Mouse (Mus musculus) erythroid progenitor cell, adult 5-6 weeks (primary cell): ENCODE measurements around the gene Brca1. TPM values are rescaled to one million over a fixed set of nuclear protein-coding genes. Genes with fewer than 3 reads are reported as not detected.
A peak's percentile ranks its signal among the peaks of the same experiment; 100 is the strongest.
"Not testable (repeated sequence)": the region's sequence is repeated elsewhere in the genome, so short reads cannot be mapped to it uniquely, and the experiment has no call there.

Experiments
- ATAC-seq: replicated peaks from 2 replicates; pipeline ENCODE4 v1.8.0; 2016; ENCODE audit warnings: moderate number of reproducible peaks, mild to moderate bottlenecking, moderate TSS enrichment, inconsistent platforms; ENCODE audit not compliant: poor library complexity, low FRiP score, severe bottlenecking
- total RNA-seq, 2 experiments: library from RNA; stranded (forward) in 1 of 2; stranded (reverse) in 1 of 2; fragments of 150-400 nt in 1 of 2; fragments of 186-747, 209-891 nt in 1 of 2; gene quantifications; 2 replicates each; pipeline versions ENCODE4 v1.2.3 to v1.2.4; 2015 to 2017; ENCODE audit warnings: low replicate concordance in 2 of 2

Brca1 gene
- total RNA-seq, 2 experiments from 2014 or later = 137 to 153 TPM

GRCm38 (mm10) chr11:101473686-101474085 is 78.1 kb downstream of the Brca1 start:
- ATAC-seq = not testable (repeated sequence)

- no peak for ATAC-seq
Measured at GRCm38 (mm10) chr11:101472336-101472735, 79.4 kb downstream of the Brca1 start.

- ATAC-seq = no peak
Measured at GRCm38 (mm10) chr11:101471926-101472325, 79.8 kb downstream of the Brca1 start.

- no peak for ATAC-seq
Measured at GRCm38 (mm10) chr11:101470206-101470605, 81.5 kb downstream of the Brca1 start.

- ATAC-seq = no peak
Measured at GRCm38 (mm10) chr11:101469155-101469554, 82.6 kb downstream of the Brca1 start.

GRCm38 (mm10) chr11:101468731-101469130 is 83.0 kb downstream of the Brca1 start:
- ATAC-seq = no peak

DNA sequence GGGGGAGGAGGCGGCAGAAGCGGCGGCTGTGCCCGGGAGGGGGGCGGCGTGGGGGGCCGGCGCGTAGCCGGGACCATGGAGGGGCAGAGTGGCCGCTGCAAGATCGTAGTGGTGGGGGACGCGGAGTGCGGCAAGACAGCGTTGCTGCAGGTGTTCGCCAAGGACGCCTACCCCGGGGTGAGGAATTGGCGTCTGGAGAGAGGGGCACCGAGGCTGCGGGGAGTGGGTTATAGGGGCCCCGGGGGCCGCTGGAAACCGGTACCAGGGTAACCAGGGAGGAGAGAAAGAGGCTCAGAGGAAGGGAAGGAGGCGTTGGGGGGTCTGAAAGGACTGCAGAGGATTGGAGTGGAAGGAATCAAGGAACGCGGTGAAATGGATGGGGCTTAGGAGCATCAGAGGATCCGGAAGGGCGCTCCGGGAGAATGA is 83.5 kb downstream of the Brca1 start:
- ATAC-seq = no peak

GRCm38 (mm10) chr11:101467477-101468262 is 84.1 kb downstream of the Brca1 start:
- no peak for ATAC-seq

GRCm38 (mm10) chr11:101466552-101466950 is 85.2 kb downstream of the Brca1 start:
- not testable (repeated sequence) for ATAC-seq

- peak; percentile 66 for ATAC-seq
Measured at GRCm38 (mm10) chr11:101465869-101466551, 85.7 kb downstream of the Brca1 start, which contains the start of gene Vat1. Vat1 (minus strand) TSS chr11:101466230.

GRCm38 (mm10) chr11:101465101-101465868 is 86.5 kb downstream of the Brca1 start:
- no peak for ATAC-seq

DNA sequence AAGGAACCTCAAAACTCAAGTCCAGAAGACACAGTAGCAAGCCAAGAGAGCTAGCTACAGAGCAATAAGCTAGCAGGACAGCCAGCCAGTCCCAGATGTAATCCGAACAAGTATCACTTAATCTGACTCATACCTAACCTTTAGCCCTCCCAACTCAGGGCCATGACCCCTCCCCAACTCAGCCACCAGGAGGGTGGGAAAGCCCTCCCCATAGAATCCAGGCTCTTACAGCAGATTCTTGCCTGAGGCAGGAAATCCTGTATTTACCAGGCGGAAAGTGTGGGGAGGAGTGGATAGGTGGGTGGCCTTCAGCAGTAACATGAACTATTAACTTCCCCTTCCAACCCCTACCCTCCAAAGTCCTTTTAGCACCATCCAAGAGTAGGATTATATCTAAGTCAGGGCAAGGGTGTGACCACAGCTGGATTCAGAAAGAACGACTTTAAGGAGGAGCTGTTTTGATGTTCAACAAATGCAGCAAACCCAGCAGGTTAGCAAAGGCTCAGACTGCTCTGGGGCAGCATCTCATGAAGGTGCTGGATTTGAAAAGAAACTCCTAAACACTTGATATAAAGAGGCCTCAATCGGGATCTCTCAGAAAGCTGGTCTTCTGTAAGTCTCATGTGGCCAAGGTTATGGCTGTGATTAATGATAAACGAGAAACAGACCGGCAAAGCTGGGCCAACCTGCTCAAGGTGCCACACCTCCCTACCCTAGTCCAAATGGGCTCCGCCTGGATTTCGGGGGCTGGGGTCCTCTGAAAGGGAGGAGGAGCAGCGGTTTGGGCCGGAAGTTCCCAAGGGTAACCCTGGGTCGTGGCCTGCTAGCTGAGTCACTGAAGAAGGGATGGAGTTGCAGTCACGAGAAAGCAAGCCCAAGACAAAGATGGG is 87.3 kb downstream of the Brca1 start, which contains the start of gene Rnd2:
Gene Rnd2 (plus strand): TSS at position 789 of the 890 bp plus-strand sequence.
- ATAC-seq = no peak

DNA sequence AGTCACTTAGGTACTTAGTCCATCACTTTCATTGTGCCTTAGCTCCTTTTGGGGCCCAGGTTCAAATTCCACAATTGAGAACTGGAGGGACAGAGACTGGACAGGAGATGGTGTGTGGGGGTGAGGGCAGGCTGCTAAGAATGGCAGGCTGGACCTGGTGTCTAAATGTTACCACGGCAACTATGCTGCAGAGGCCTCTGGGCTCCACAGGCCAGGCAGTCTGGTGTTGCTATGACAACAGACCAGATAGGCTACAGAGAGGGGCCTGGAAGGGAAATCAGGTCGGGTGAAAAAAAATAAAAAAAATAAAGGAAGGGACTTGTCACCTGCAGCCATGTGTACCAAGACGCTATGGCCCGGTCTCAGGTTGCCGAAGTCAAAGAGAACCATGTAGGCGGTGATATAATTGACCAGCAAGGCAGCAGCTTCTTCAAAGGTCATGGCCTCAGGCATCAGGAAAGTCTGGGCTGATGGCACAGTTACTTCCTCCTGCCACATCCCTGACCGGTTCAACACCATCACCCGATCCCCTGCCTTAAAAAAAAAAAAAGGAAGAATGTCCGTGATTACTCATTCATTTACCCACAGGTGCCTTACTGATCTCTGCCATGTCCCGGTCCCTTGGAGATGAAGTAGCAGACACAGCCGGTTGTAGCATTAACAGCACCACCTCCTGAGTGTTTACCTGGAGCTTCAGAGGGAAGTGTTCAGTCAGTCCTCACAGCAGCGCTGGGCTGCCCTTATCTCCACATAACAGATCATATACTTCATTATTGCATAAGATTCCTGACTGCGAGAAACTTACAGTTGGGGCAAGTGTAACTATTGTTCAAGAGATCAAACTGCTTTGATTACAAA is 88.9 kb downstream of the Brca1 start:
- no peak for ATAC-seq

DNA sequence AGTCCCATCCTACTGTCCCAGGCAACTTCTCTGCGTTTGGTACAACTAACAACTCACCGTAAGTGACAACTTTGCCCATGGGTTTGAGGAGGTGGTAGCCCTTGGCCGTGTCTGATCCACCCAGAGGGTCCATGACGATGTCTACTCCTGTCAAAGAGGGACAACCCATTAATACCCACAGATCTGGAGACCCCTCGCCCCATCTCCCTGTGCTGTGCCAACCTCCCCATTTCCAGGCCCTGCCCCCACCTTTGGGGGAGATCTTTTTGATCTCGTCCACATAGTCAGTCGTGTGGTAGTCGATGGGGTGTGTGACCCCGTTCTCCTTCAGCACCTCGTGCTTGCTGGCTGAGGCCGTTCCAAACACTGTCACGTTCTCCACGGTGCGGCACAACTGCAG is 89.6 kb downstream of the Brca1 start:
- no peak for ATAC-seq

- no peak for ATAC-seq
Measured at GRCm38 (mm10) chr11:101460321-101460720, 91.4 kb downstream of the Brca1 start.

DNA sequence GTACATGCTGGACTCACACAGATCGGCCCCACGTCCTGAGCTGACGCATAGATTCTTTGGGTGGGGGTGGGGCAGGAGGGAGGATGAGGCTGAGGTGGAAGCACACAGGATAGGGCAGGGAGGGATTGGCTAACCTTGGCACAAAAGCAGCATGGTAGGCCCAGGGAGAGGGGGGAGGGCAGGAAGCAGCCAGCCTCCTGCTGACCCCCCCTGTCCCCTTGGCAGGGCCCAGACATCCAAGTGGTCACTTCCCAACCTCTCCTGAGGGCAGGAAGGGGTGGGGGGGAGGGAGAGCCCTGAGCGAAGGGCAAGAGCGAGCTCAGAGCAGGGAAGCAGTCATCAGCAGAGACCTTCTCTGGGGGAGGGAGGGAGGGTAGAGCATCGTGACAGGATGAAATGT is 92.0 kb downstream of the Brca1 start:
- no peak for ATAC-seq

- no peak for ATAC-seq
Measured at GRCm38 (mm10) chr11:101458217-101458616, 93.5 kb downstream of the Brca1 start.

- ATAC-seq = no peak
Measured at GRCm38 (mm10) chr11:101457631-101458030, 94.1 kb downstream of the Brca1 start.
